Mouse (Mus musculus) liver, embryonic 12.5 days (tissue): ENCODE results near the gene Cks2. TPM values are rescaled to one million over a fixed set of nuclear protein-coding genes. Genes with fewer than 3 reads are reported as not detected.

Experiments
- ATAC-seq: fragments of 200-750 bp; cut with Nextera tagmentation; 2 replicates; pipeline ENCODE4 v1.8.0; 2017; ENCODE audit warnings: moderate number of reproducible peaks, mild to moderate bottlenecking, moderate library complexity
- H3K27ac ChIP-seq: fragments of 300-500 bp; sonication (generic); 2 replicates; pipeline ENCODE4 v1.5.1; 2016; ENCODE audit warnings: mild to moderate bottlenecking
- H3K27me3 ChIP-seq: fragments of 300-500 bp; sonication (generic); replicated peaks from 2 replicates; pipeline ENCODE4 v1.6.1; 2016; ENCODE audit warnings: mild to moderate bottlenecking, moderate library complexity
- H3K36me3 ChIP-seq: fragments of 300-500 bp; sonication (generic); 2 replicates; pipeline ENCODE4 v1.6.1; 2016; ENCODE audit warnings: mild to moderate bottlenecking, moderate library complexity
- H3K4me1 ChIP-seq: fragments of 300-500 bp; sonication (generic); 2 replicates; pipeline ENCODE4 v1.6.1; 2016
- H3K4me2 ChIP-seq: fragments of 300-500 bp; sonication (generic); 2 replicates; pipeline ENCODE4 v1.6.1; 2016; ENCODE audit warnings: mild to moderate bottlenecking, moderate library complexity
- H3K4me3 ChIP-seq: fragments of 300-500 bp; sonication (generic); 2 replicates; pipeline ENCODE4 v1.5.1; 2016; ENCODE audit warnings: mild to moderate bottlenecking, moderate library complexity
- H3K9ac ChIP-seq: fragments of 300-500 bp; sonication (generic); 2 replicates; pipeline ENCODE4 v1.6.1; 2016; ENCODE audit warnings: mild to moderate bottlenecking, moderate library complexity
- H3K9me3 ChIP-seq: fragments of 300-500 bp; sonication (generic); replicated peaks from 2 replicates; pipeline ENCODE4 v1.6.1; 2016; ENCODE audit warnings: mild to moderate bottlenecking, moderate library complexity
- WGBS: fragments of 180-500 bp; shearing (Covaris S2); methylation state at CpG from one replicate; pipeline ENCODE4 v1.1.7; 2016; ENCODE audit not compliant: insufficient replicate concordance; 5-methylcytosine and 5-hydroxymethylcytosine counted together
- polyA plus RNA-seq: library from polyadenylated mRNA; unstranded; fragments of >200 nt; fragmentation: Nextera tagmentation; extraction: Ambion mirVana; gene quantifications from 2 replicates; pipeline ENCODE4 v1.2.1, GENCODE M21; 2016

The Cks2 gene
- polyA plus RNA-seq, 1 experiment from 2014 or later = 413 TPM

DNA sequence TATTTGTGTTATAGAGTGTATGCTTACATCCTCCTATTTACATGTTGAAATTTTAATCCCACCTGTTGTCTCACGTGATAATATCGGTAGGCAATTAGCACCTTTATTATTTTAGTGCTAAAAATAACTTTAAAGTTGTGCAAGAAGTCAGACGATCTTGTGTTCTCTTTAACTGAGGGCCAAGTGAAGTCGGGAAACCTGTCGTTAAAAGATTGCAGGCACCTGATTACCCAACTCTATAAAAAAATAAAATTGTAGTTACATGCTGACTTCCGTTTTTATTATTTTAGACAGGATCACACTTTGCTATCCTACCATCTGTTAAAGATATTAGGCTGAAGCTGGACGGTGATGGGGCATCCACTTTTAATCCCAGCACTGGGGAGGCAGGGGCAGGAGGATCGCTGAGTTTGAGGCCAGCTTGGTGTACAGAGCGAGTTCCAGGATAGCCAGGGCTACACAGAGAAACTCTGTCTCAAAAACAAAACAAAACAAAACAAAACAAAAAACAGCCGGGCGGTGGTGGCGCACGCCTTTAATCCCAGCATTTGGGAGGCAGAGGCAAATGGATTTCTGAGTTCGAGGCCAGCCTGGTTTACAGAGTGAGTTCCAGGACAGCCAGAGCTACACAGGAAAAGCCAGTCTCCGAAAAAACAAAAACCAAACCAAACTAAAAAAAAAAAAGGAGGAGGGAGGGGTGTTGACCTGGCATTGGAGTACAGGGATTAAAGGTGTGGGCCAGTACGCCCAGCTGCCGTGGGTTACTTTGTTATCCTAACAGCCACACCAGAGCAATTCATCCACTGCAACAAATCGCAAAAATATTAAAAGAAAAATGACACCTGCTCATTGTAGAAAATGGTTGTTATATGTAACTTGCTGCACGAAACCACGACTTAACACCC, 856 bp upstream of the Cks2 start:
- H3K9me3 ChIP-seq = no peaks in the 10 kb centered on the region
- no peak for ATAC-seq
- H3K36me3 ChIP-seq = peaks cover 13% of the 10 kb centered on the region; the same call in 1 of the 2 replicates
- H3K27ac ChIP-seq = peak overlapping the region; percentile 78
- H3K4me3 ChIP-seq = peak overlapping the region; percentile 92
- H3K4me1 ChIP-seq = peaks cover 41% of the 10 kb centered on the region
- H3K4me2 ChIP-seq = peak overlapping the region; percentile 73
- no peaks in the 10 kb centered on the region for H3K27me3 ChIP-seq
- H3K9ac ChIP-seq = peak overlapping the region; percentile 80
- WGBS = 28% methylated on average over 20 of the region's 20 CpGs

DNA sequence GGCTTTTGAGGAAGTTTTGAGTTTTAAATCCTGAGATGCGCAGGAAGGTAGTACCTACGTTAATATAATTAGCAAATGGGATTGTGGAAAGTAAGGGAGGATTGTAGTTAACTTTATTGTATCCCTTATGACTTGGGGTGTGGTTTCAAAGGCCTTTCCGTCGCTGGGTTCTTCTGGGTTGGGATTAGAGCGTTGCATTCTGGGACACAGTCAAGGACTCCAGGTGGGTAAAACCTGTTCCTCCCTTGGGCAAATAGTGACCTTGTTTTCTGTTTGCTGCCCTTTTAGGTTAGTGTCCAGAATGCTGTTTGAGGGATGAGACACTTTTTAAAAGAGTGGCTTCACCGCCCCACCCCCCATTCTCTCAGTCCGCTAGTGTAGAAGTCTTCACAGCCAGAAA, 840 bp downstream of the Cks2 start:
- WGBS = 0% methylated on average over 7 of the region's 7 CpGs

DNA sequence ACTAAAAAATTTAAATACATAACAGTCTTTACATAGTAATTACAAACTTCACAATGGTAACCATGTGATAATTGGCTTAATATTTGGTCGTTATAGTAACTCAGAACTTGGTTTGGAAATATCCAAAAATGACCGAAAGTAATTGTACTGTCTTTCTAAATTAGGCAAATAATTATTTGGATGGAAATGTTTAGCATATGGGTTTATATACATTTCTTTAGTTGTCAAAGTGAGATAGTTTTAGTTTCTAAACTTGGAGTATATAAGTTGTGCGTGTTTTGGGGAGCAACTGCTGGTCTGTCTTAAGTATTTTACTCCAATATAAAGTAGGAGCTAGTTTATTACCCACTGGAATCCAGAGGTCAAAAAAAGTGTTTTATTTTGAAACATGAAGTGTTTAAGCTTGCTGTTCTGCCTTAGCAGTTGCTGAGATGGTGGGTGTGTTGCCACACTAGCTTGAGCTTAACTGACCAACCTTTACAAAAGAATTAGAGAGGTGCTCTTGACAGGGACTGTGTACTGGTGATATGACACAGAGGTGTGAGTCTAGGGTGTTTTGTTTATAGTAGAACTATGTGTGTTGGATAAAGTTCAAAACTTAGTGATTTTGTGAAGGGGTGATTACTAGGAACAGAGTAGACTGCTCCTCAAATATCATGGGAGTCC, 1.5 kb downstream of the Cks2 start:
- Histone ChIP-seq H3K27ac (peak overlapping the region; percentile 95), H3K27me3 (no peaks in the 10 kb centered on the region), H3K4me2 (peak overlapping the region; percentile 84), H3K36me3 (peaks cover 33% of the 10 kb centered on the region), H3K9ac (peak overlapping the region; percentile 99), H3K4me3 (peak overlapping the region; percentile 92), H3K9me3 (no peaks in the 10 kb centered on the region), H3K4me1 (peaks cover 58% of the 10 kb centered on the region)
- 7% methylated on average over 3 of the region's 3 CpGs for WGBS
- ATAC-seq = no peak

More for the DNA sequence above, 840 bp downstream of the Cks2 start:
- Histone ChIP-seq H3K9me3 (no peaks in the 10 kb centered on the region), H3K9ac (peak overlapping the region; percentile 99), H3K36me3 (peaks cover 26% of the 10 kb centered on the region), H3K27ac (peak overlapping the region; percentile 95), H3K4me3 (peak overlapping the region; percentile 92), H3K4me2 (peak overlapping the region; percentile 84), H3K27me3 (no peaks in the 10 kb centered on the region), H3K4me1 (peaks cover 52% of the 10 kb centered on the region)
- ATAC-seq = no peak

DNA sequence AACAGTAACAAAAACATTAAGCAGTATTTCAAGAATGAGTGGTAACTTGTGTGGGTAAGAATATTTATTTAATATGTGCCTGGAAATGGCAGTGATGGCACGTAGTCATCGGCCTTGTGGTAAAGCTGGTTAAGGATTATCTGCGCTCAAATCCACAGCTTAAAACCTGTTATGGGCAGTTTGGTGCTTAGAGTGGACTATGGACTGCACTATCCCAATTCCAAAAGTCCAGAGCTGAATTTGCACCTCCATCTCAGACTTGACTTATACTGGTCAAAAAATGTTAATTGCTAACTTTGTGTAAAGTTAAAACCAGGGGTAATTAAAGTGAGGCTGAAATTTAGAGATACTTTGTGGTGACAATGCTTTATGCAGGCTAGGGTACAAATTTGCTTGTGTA, 2.7 kb downstream of the Cks2 start:
- Histone ChIP-seq H3K4me3 (peak overlapping the region; percentile 92), H3K27ac (peak overlapping the region; percentile 91), H3K9me3 (no peaks in the 10 kb centered on the region), H3K27me3 (no peaks in the 10 kb centered on the region), H3K4me1 (peaks cover 59% of the 10 kb centered on the region), H3K36me3 (peaks cover 39% of the 10 kb centered on the region), H3K4me2 (peak overlapping the region; percentile 84), H3K9ac (peak overlapping the region; percentile 99)
- 22% methylated on average over 3 of the region's 3 CpGs for WGBS
- no peak for ATAC-seq

DNA sequence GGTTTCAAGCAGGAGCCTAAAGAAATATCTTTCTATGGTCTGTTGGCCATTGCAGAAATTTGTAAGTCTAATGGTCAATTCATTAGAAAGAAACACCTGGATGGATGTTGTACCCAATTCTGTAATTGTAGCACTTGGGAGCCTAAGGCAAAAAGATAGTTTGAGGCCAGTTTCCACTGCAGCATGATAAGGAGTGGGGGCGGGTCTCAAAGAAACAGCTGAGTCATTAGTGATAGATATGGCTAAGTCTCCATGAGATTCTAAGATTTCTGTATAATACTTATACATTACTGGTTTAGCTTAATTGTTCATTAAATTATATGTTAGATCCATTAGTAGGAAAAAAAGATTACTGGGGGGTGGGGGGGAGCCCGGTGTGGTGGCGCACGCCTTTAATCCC, 3.2 kb downstream of the Cks2 start:
- Histone ChIP-seq H3K4me2 (peak overlapping the region; percentile 84), H3K4me1 (peaks cover 60% of the 10 kb centered on the region), H3K4me3 (peak overlapping the region; percentile 92), H3K9me3 (no peaks in the 10 kb centered on the region), H3K27ac (peak overlapping the region; percentile 91), H3K27me3 (no peaks in the 10 kb centered on the region), H3K36me3 (peaks cover 43% of the 10 kb centered on the region), H3K9ac (peak overlapping the region; percentile 99)
- no peak for ATAC-seq
- WGBS = 48% methylated on average over 4 of the region's 4 CpGs

DNA sequence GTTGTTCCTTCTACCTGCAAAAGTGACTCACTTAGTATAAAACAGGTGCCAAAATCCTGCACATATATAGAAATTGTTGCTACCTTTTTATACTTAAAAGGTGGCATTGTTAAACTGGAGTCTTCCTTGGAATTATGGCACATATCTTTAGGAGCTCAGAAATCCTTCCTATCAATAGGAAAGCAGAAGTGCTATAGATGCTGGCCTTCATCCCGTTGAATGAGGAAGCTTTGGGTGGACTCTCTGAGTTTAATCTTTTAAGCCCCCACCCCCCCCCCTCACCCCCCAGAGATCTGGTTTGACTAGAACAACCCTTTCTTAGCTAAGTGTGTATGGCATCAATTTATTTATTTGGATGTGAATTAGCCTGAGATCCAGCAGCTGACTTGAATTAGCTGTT, 4.7 kb downstream of the Cks2 start:
- Histone ChIP-seq H3K9me3 (no peaks in the 10 kb centered on the region), H3K4me2 (peak overlapping the region; percentile 84), H3K27ac (peak overlapping the region; percentile 66; the same call in 1 of the 2 replicates), H3K36me3 (peaks cover 58% of the 10 kb centered on the region), H3K9ac (no peak overlapping the region), H3K27me3 (no peaks in the 10 kb centered on the region), H3K4me3 (no peak overlapping the region; the same call in 1 of the 2 replicates), H3K4me1 (peaks cover 50% of the 10 kb centered on the region)
- ATAC-seq = no peak
- 25% methylated on average over 1 of the region's 1 CpGs for WGBS

DNA sequence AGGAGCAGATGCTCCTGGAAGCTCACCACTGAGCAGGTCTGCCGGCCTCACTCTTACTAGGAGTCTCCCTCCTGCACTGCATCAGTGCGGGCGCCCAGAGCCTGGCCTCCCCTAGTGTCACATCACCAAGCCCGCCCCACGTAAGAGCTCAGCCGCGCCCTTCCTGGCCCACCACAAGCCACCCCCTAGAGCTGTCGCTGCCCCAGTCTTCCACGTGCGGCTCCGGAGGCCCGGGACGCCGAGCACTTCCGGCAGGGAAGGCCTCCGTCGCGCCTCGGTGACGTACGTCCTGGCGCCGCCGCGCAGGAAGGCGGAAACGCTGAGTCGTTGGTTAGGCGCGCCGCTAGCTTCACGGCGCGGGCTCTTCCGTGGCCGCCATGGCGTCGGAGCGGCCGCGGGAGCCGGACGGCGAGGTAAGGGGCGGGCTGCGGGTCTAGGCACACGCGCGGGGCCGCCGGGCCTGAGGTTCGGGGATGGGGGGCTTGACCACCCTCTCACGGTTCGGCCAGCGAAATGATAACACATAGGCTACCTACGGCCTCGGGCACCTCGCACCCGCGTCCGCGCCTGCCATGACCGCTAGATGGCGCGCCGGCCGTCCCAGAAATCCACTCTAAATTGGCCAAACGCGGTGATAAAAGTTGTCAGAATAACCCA, 6.5 kb downstream of the Cks2 start, which contains the start of gene Secisbp2:
TSS of gene Secisbp2 (plus strand) at position 290 of the 657 bp plus-strand sequence.
- H3K9ac ChIP-seq = peak within 1 kb of the TSS; percentile 89
- 1% methylated on average over 69 of the region's 69 CpGs for WGBS
- peak within 1 kb of the TSS; percentile 89 for H3K4me2 ChIP-seq
- H3K36me3 ChIP-seq = peaks cover 76% of the 10 kb centered on the region
- H3K27ac ChIP-seq = peak within 1 kb of the TSS; percentile 90
- ATAC-seq = peak; percentile 89
- H3K27me3 ChIP-seq = no peaks in the 10 kb centered on the region
- peak within 1 kb of the TSS; percentile 78 for H3K4me3 ChIP-seq
- peaks cover 50% of the 10 kb centered on the region for H3K4me1 ChIP-seq
- no peaks in the 10 kb centered on the region for H3K9me3 ChIP-seq

DNA sequence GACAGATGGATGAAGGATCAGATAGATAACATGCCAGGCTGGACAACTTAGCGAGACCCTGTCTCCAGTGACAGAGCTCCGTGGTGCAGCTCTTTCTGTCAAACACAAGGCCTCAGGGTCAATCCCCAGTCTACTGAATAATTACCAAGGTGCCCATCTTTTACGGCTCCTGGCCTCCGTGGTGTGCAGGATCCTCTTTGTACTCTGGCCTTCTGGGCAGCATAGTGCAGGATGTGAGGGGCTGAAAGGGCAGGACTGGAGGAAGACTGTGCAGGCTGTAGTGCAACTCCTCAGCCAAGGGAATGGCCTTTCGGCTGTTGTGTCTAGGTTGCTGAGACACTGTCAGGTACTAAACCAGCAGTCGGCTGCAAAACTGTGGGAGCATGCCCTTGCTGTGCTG, 8.1 kb downstream of the Cks2 start:
- Histone ChIP-seq H3K4me3 (no peak overlapping the region), H3K4me2 (peak overlapping the region; percentile 89; the same call in 1 of the 2 replicates), H3K27me3 (no peaks in the 10 kb centered on the region), H3K4me1 (peaks cover 42% of the 10 kb centered on the region), H3K9ac (no peak overlapping the region), H3K36me3 (peaks cover 84% of the 10 kb centered on the region), H3K27ac (no peak overlapping the region), H3K9me3 (no peaks in the 10 kb centered on the region)
- ATAC-seq = no peak
- 85% methylated on average over 6 of the region's 6 CpGs for WGBS

DNA sequence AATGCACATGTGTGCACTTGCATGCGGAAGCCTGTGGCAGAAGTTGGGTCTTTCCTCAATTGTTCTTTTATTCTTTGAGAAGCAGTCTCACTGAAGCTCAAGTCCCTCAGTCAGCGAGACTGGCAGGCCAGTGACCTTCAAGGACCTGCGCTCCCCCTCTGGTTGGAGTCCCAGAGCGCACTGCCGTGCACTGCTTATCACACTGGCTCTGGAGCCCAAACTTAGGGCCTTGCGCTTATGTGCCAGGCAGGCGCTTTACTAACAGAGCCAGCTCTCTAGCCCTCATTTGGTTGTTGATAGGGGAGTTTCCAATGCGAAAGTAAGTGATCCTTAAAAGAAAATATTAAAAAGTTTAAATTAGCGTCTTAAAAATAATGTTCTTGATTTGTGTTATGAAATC, 8.9 kb downstream of the Cks2 start:
- ATAC-seq = no peak
- no peak overlapping the region for H3K9ac ChIP-seq
- H3K4me1 ChIP-seq = peaks cover 34% of the 10 kb centered on the region
- no peak overlapping the region for H3K27ac ChIP-seq
- peaks cover 87% of the 10 kb centered on the region for H3K36me3 ChIP-seq
- H3K27me3 ChIP-seq = no peaks in the 10 kb centered on the region
- WGBS = 87% methylated on average over 9 of the region's 9 CpGs
- H3K4me2 ChIP-seq = no peak overlapping the region
- H3K4me3 ChIP-seq = no peak overlapping the region
- no peaks in the 10 kb centered on the region for H3K9me3 ChIP-seq

DNA sequence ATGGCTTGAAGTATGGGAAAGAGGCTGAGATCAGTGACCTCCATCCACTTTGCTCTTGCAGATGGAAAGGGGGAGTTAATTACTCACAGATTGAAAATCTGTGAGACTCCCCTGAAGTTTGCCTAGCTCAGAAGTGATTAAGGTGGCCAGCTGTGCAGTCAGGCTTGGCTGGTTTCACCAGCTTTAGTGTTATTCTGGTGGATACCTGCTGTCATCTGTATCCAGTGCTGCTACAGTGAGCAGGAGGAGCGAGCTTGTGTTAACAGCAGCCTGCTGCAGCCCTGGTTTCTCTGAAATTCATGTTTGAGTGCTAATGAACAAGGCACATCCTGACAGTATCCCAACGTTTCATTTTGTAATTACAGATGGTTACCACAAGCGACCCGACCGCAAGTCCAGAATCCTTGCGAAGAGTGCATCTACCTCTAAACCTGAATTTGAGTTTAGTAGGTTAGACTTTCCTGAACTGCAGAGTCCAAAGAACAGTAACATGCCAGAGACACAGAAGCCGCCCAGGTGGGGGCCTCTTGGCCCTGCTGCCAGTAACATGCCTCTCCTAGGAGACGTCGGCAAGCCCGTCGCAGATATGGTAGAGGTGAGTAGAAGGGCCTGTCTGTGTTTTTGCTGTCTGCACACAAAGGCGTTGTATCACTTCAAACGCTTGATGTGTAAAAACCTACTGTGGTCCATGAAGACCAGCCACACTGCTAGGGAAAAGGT, 11.6 kb downstream of the Cks2 start:
- peaks cover 94% of the 10 kb centered on the region for H3K36me3 ChIP-seq
- no peak for ATAC-seq
- H3K4me2 ChIP-seq = no peak overlapping the region
- H3K27ac ChIP-seq = no peak overlapping the region
- WGBS = 91% methylated on average over 13 of the region's 13 CpGs
- peaks cover 15% of the 10 kb centered on the region for H3K4me1 ChIP-seq
- no peaks in the 10 kb centered on the region for H3K9me3 ChIP-seq
- no peaks in the 10 kb centered on the region for H3K27me3 ChIP-seq
- H3K9ac ChIP-seq = no peak overlapping the region
- H3K4me3 ChIP-seq = no peak overlapping the region

DNA sequence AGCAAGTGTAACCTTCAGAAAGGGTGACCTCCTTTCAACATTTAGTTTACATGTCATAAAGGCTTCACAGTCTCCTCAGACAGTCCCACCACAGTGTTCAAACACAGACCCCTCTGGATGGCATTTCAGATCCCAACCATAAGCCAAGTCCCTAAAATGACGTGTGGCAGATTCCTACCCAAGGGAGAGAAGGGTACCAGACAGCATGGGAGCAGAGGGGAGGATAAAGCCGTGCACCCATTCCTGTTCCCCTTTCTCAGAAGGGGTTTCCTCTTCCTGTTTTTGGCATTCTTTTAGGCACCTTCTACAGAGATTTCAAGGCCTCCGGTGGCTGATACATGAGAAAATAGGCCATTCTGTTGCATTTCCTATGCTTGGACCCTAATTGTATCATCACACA, 13.1 kb downstream of the Cks2 start:
- Histone ChIP-seq H3K27me3 (no peaks in the 10 kb centered on the region), H3K9me3 (no peaks in the 10 kb centered on the region), H3K9ac (no peak overlapping the region), H3K4me3 (no peak overlapping the region), H3K4me2 (no peak overlapping the region), H3K27ac (no peak overlapping the region), H3K4me1 (peaks cover 4% of the 10 kb centered on the region), H3K36me3 (peaks cover 100% of the 10 kb centered on the region)
- no peak for ATAC-seq
- 83% methylated on average over 3 of the region's 3 CpGs for WGBS
